Mouse (Mus musculus) 3134 (cell line): ENCODE results near the gene Agpat3.

Experiments used
- DNase-seq: peaks from one replicate; pipeline ENCODE4 v3.0.0-alpha.2; 2011; ENCODE audit warnings: low spot score; ENCODE audit not compliant: insufficient read length; ENCODE audit errors: extremely low read depth

The Agpat3 gene

GRCm38 (mm10) chr10:78351887-78352665 is at the start of gene Agpat3:
Gene Agpat3, minus strand, starts transcription at chr10:78352489.
- DNase-seq = peak; percentile 69

GRCm38 (mm10) chr10:78401127-78401526 is 48.8 kb upstream of the Agpat3 start:
- DNase-seq = no peak

- DNase-seq = no peak
Observed at GRCm38 (mm10) chr10:78399090-78399657, 46.9 kb upstream of the Agpat3 start.

GRCm38 (mm10) chr10:78396625-78396885 is 44.3 kb upstream of the Agpat3 start:
- DNase-seq = no peak

- peak; percentile 42 for DNase-seq
Observed at GRCm38 (mm10) chr10:78395819-78396624, 43.7 kb upstream of the Agpat3 start.

GRCm38 (mm10) chr10:78395377-78395776 is 43.1 kb upstream of the Agpat3 start:
- DNase-seq = no peak

GRCm38 (mm10) chr10:78392072-78392471 is 39.8 kb upstream of the Agpat3 start:
- DNase-seq = peak; percentile 59

- DNase-seq = no peak
Observed at GRCm38 (mm10) chr10:78390982-78391470, 38.7 kb upstream of the Agpat3 start.

- DNase-seq = no peak
Observed at GRCm38 (mm10) chr10:78388216-78388980, 36.1 kb upstream of the Agpat3 start.

GRCm38 (mm10) chr10:78385520-78385919 is 33.2 kb upstream of the Agpat3 start:
- DNase-seq = no peak

- DNase-seq = no peak
Observed at GRCm38 (mm10) chr10:78383567-78383966, 31.3 kb upstream of the Agpat3 start.

- DNase-seq = no peak
Observed at GRCm38 (mm10) chr10:78378516-78378915, 26.2 kb upstream of the Agpat3 start.

GRCm38 (mm10) chr10:78372681-78373668 is 20.7 kb upstream of the Agpat3 start:
- no peak for DNase-seq

GRCm38 (mm10) chr10:78371746-78372145 is 19.5 kb upstream of the Agpat3 start:
- DNase-seq = no peak

GRCm38 (mm10) chr10:78367586-78367985 is 15.3 kb upstream of the Agpat3 start:
- DNase-seq = no peak

- DNase-seq = no peak
Observed at GRCm38 (mm10) chr10:78366851-78367312, 14.6 kb upstream of the Agpat3 start.

GRCm38 (mm10) chr10:78366195-78366834 is 14.0 kb upstream of the Agpat3 start:
- peak; percentile 27 for DNase-seq

GRCm38 (mm10) chr10:78365555-78365954 is 13.3 kb upstream of the Agpat3 start:
- DNase-seq = no peak

GRCm38 (mm10) chr10:78364106-78364505 is 11.8 kb upstream of the Agpat3 start:
- no peak for DNase-seq
